Mouse (Mus musculus) adrenal gland, postnatal 36 days (tissue): ENCODE data around the gene Kdm2b. TPM values are rescaled to one million over a fixed set of nuclear protein-coding genes. Genes with fewer than 3 reads are reported as not detected.
A peak's percentile ranks its signal among the peaks of the same experiment; 100 is the strongest.

Experiments
- DNase-seq, 2 experiments: peaks; one replicate each; pipeline ENCODE4 v3.0.0; 2021; ENCODE audit warnings: mixed read lengths in 1 of 2
- total RNA-seq, 2 experiments: library from RNA; stranded (reverse); gene quantifications; 2 replicates each; pipeline ENCODE4 v1.2.3; 2021

Kdm2b gene
- total RNA-seq, 2 experiments from 2014 or later, result 13.4 to 14.7 TPM

- DNase-seq, result no peak
Observed at GRCm38 (mm10) chr5:122926341-122926740, 63.3 kb downstream of the Kdm2b start.

- DNase-seq, result peak; percentile 60 to 74
Observed at GRCm38 (mm10) chr5:122925534-122925958, 64.1 kb downstream of the Kdm2b start.

- DNase-seq, result no peak
Observed at GRCm38 (mm10) chr5:122923871-122924465, 65.7 kb downstream of the Kdm2b start.

GRCm38 (mm10) chr5:122921941-122922340 is 67.7 kb downstream of the Kdm2b start:
- DNase-seq, result no peak

GRCm38 (mm10) chr5:122920557-122920956 is 69.1 kb downstream of the Kdm2b start:
- no peak for DNase-seq

- DNase-seq, result no peak
Observed at GRCm38 (mm10) chr5:122917982-122918711, 71.5 kb downstream of the Kdm2b start.

GRCm38 (mm10) chr5:122916147-122916546 is 73.5 kb downstream of the Kdm2b start:
- DNase-seq, result no peak

GRCm38 (mm10) chr5:122912863-122913262 is 76.8 kb downstream of the Kdm2b start:
- DNase-seq, result no peak

GRCm38 (mm10) chr5:122909481-122909880 is 80.1 kb downstream of the Kdm2b start:
- DNase-seq, result no peak

GRCm38 (mm10) chr5:122908001-122908400 is 81.6 kb downstream of the Kdm2b start:
- no peak for DNase-seq

- DNase-seq, result no peak
Observed at GRCm38 (mm10) chr5:122907182-122907581, 82.4 kb downstream of the Kdm2b start.

- DNase-seq, result no peak
Observed at GRCm38 (mm10) chr5:122903165-122903564, 86.5 kb downstream of the Kdm2b start.

GRCm38 (mm10) chr5:122902228-122902627 is 87.4 kb downstream of the Kdm2b start:
- no peak for DNase-seq

- DNase-seq, result no peak
Observed at GRCm38 (mm10) chr5:122901666-122902065, 88.0 kb downstream of the Kdm2b start.

GRCm38 (mm10) chr5:122901179-122901578 is 88.4 kb downstream of the Kdm2b start:
- no peak for DNase-seq

- no peak for DNase-seq
Observed at GRCm38 (mm10) chr5:122900558-122901171, 89.0 kb downstream of the Kdm2b start.

GRCm38 (mm10) chr5:122899777-122900557 is 89.7 kb downstream of the Kdm2b start:
- DNase-seq, result peak; percentile 95 to 98

GRCm38 (mm10) chr5:122898963-122899776 is 90.5 kb downstream of the Kdm2b start:
- peak; percentile 38 to 52 for DNase-seq

GRCm38 (mm10) chr5:122898153-122898552 is 91.5 kb downstream of the Kdm2b start:
- no peak for DNase-seq

- DNase-seq, result no peak
Observed at GRCm38 (mm10) chr5:122894821-122895220, 94.8 kb downstream of the Kdm2b start.

GRCm38 (mm10) chr5:122894007-122894637 is 95.5 kb downstream of the Kdm2b start:
- DNase-seq, result peak; percentile 44 to 64
